Mouse (Mus musculus) kidney, postnatal 36 days (tissue): ENCODE data around the gene Mlec.
A peak's percentile ranks its signal among the peaks of the same experiment; 100 is the strongest.
"Not testable (repeated sequence)": the region's sequence is repeated elsewhere in the genome, so short reads cannot be mapped to it uniquely, and the experiment has no call there.

ENCODE experiments used
- DNase-seq, 2 experiments: peaks; one replicate each; pipeline ENCODE4 v3.0.0; 2021 to 2022; ENCODE audit warnings: mixed read lengths in 2 of 2

Gene Mlec

DNA sequence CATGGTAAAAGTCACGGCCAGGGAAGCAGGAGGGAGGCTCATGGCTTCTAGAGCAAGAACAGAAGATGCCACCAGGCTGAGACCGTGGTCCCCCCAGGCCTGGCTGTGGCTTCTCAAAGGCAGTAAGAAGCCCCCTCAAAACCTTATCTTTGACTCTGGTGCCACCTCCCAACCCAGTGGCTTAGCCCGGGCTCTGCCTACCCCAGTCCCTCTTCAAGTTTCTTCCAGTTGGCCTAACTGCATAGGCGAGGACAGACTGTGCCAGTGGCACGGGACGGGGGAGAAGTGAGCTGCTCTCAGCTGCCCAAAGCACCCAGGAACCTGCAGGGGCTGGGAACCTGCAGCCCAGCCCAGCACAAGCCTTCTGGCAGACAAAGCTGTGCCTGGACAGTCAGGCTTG is 33.3 kb downstream of the Mlec start:
- DNase-seq: no peak

DNA sequence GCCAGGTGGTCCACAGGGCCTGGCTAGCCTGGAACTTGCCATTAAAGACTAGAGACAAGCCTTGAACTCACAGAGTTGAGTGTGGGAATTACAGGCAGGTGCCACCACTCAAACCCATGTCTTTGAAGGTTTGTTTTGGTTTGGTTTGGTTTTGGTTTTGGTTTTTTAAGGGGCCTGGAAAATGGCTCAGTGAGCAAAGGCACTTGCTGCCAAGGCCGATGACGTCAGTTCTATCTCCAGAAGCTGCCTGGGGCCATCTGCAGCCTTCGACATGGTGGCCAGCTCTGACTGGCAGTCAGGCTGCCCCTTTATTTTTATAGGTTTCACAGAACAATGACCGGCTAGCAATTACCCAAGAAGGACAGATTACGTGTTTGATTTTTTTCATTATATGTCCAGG is 37.0 kb downstream of the Mlec start:
- no peak for DNase-seq

- DNase-seq: peak; percentile 90 to 92
Measured at GRCm38 (mm10) chr5:115118961-115119570, 38.9 kb downstream of the Mlec start, which contains the start of gene Acads. Gene Acads, minus strand, starts transcription at chr5:115119346.

DNA sequence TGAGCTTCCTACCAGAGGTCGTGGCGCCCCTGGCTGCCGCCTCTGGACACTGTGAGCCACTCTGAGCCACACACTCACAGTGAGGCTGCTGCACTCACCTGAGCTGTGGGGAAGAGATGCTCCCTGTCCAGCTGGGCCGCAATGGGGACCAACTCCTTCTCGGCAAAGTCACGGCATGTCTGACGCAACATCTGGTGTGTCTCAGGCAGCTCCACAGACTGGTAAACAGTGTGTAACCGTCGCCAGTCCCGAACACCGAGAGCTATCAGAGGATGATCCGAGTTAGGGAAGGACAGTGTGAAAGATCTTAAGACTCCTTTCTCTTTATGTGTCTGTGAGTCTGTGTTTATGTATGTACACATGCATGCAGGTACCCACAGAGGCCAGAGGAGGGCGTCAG is 40.5 kb downstream of the Mlec start:
- no peak for DNase-seq

DNA sequence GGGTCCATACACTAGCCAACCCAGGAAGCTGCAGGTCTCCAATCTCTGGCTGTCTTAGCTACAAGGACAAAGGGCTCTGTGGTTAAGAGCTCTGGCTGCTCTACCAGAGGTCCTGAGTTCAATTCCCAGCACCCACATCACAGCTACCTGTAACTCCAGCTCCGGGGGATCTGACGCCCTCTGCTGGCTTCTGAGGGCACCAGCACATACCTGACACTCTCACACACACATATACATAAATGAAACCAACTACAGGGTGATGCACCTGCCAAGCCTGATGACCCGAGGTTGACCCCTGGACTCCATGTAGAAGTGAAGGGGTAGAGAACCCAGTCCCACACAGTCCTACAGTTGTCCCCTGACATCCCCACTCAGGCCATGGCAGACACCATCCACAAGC is 41.6 kb downstream of the Mlec start:
- DNase-seq: no peak

DNA sequence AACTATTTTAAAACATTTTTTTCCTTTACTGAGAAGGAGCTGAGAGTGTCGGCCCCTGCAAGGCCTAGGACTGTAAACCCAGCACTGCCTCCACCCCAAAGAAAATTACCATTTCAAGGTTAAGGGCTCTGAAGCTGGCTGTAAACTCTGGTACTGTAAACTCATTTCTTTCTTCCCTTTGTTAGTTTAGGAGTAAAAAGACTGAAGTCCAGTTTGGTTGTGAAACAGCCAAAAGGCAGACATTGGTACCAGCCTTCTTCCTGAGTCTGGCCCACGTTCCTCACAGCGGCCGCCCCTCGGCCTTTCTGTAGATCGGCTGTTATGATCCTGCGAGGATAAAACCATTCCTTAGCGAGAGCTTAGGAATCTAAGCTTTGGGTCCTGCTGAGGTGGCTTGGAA is 43.5 kb downstream of the Mlec start:
- DNase-seq: no peak

- no peak for DNase-seq
Measured at GRCm38 (mm10) chr5:115113244-115113643, 44.7 kb downstream of the Mlec start.

DNA sequence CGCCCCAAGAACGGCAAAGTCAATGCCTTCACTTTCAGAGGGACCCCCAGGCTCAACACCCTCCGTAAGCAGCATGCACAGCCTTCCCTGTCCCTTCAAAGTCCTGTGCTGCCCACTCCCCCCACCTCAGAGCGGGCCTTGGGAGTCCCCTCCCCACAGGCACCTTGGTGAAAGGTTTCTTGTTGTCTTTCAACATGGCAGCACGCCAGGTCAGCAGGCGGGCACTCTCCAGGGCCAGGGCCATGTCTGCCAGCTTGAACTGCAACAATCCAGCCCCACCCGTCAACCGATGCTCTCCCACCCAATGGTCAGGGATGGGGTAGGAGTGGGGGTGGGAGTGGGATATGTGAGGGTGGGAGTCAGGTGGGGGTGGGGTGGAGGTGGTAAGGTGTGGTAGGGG is 46.8 kb downstream of the Mlec start:
- DNase-seq: peak in 1 of 2 experiments; percentile 43

- not testable (repeated sequence) for DNase-seq
Measured at GRCm38 (mm10) chr5:115103253-115103652, 54.7 kb downstream of the Mlec start.

DNA sequence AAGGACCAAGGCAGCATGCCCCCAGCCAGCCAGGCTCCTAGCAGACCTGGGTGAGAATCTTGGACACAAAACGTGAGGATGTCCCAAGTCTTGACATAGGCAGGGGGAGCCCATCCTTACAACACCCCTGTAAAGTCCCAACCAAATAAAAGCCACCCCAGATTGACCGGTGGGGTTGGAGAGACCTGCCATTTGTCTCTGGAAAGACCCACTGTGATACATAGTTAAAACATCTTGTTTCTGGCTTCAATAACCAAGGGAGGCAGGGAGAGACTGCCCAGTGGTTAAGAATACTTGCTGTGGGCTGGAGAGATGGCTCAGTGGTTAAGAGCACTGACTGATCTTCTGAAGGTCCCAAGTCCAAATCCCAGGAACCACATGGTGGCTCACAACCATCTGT is 55.7 kb downstream of the Mlec start:
- DNase-seq: no peak

GRCm38 (mm10) chr5:115100473-115100872 is 57.5 kb downstream of the Mlec start:
- DNase-seq: no peak

DNA sequence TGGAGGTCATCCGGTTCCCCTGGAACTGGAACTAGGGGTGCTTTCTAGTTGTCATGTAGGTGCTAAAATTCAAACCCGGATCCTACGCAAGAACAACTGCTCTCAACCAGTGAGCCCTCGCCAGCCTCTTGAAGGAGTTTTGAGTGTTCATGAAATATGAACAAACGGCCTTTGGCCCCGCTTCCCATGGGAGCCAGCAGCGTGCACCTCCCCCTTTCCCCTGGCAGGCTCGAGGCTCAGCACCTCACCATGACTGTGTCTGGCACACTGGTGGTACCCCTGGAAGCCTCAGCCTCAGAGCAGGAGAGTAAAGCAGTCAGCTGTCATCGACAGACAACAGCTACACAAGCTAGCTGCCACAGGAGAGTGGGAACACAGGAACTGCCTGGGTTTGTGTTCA is 58.0 kb downstream of the Mlec start:
- DNase-seq: peak in 1 of 2 experiments; percentile 38

DNA sequence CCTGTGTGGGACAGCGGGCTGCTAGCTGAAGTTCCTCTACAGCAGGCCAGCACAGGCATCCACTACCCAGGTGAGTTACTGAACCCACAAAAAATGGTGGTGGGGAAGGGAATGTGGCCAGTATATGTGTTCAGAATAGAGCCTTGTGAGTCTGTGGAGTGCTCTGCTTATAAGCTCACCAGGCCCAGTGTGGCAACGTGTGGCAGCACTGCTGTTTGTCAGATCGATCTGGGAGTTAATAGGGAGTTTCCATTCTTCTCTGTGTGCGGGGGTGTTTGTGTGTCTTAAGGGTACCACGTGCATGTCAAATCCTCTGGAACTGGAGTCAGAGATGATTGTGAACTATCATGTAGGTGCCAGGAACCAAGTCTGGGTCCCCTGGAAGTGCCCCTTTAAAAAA is 58.4 kb downstream of the Mlec start:
- no peak for DNase-seq

DNA sequence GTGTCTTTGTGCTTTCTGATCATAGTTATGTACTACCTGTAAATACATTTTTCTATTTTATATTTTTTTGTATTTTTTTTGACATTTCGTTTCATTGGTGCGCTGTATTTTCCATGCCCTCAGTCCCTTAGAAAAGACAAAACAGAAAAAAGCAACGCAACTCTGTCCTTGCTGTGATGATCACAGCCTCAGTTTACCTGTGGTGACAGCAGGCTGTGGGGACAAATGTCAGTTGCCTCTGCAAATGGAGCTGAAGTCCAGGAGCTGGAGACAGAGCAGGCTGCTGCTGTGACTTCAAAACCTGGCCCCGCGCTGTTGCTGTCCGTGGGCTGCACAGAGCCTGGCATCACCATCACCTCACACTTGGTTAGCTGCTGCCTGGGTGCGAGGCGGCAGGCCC is 59.8 kb downstream of the Mlec start, which contains the start of gene Gm10401:
Gene Gm10401 (minus strand): TSS at position 101 of the 400 bp plus-strand sequence.
- DNase-seq: no peak
